Mouse (Mus musculus) v-Abl transformed pro-B cells (cell line): Measurements from ENCODE around the gene 2810408A11Rik.

ENCODE experiments used
- in situ Hi-C, 2 experiments: fragments of 400-800 bp; cut with MboI; formaldehyde crosslinking; loops; one replicate each; pipeline ENCODE4 v1.15.1; 2025; ENCODE audit not compliant: unreplicated experiment in 2 of 2

Gene 2810408A11Rik

GRCm38 (mm10) chr11:69900471-69901405 lies at the start of gene 2810408A11Rik, which contains the start of gene Neurl4:
Gene 2810408A11Rik, minus strand, starts transcription at chr11:69900987.
Gene Neurl4, plus strand, starts transcription at chr11:69901072.
- in situ Hi-C loops: no loop called here

- in situ Hi-C loops: no loop called here
These were observed 48.0 kb upstream of the 2810408A11Rik start for GRCm38 (mm10) chr11:69948763-69949150.

- in situ Hi-C loops: no loop called here
These were observed 47.4 kb upstream of the 2810408A11Rik start, which contains the start of gene Slc2a4 for GRCm38 (mm10) chr11:69948066-69948762. Gene Slc2a4, minus strand, starts transcription at chr11:69948188.

DNA sequence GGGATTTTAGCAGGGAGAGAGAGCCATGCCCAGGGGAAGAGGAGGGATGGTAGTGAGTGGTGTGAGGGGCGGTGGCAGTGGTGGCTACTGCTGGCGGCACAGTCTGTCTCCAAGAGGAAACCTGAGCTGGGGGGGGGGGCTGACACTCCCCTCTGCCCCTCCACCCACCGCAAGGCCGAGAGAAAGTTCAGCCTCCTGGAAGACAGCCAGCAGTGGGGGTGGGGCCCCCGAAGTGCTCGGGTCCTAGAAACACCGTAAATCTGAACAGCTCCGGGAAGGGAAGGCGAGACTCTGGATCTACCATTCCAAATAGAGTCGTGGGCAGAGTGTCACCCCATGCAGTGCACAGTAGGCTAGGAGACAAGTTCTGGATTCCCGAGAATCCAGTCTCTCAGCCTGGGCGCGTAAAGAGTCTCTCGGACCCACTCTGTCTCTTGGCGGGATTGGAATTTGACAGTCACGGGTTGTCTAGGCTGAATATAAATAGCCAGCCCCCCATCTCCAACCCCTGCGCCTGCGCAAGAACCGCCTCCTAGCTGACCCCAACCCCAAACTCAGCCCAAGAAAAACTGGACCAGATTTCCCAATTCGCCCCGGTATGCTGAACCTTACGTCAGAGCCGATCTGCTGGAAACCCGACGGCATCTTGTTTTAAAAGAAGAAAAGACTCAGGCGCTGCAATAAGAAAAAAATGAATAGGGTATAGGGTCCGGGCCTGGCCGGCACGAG lies 46.7 kb upstream of the 2810408A11Rik start:
- in situ Hi-C loops: no loop called here

- in situ Hi-C loops: no loop called here
These were observed 45.5 kb upstream of the 2810408A11Rik start for GRCm38 (mm10) chr11:69945997-69946891.

GRCm38 (mm10) chr11:69945216-69945615 lies 44.4 kb upstream of the 2810408A11Rik start:
- in situ Hi-C loops: no loop called here

- in situ Hi-C loops: no loop called here
These were observed 40.2 kb upstream of the 2810408A11Rik start for GRCm38 (mm10) chr11:69940962-69941361.

DNA sequence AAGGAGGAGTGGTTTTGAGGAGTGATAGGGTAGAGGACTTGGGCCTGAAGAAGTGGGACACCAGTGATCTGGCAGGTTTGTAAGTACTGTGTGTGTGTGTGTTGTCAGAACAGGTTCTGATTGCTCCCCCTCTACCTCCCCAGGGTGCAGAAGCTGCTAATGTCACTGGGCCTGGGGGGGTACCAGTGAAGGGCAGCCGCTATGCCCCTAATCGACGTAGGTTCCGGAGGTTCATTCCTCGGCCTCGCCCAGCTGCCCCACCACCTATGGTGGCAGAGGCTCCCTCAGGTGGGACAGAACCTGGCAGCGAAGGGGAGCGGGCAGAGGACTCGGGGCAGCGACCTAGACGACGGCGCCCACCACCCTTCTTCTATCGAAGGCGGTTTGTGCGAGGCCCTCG lies 38.9 kb upstream of the 2810408A11Rik start:
- in situ Hi-C loops: loop anchor here (10.0 kb wide), 2 partner anchors 75 to 175 kb away; partner anchors contain the start of genes Acadvl (in 1 of the 2) and Dlg4 (in 1 of the 2)

GRCm38 (mm10) chr11:69939181-69939580 lies 38.4 kb upstream of the 2810408A11Rik start:
- in situ Hi-C loops: loop anchor here (10.0 kb wide), 2 partner anchors 76 to 176 kb away; partner anchors contain the start of genes Acadvl (in 1 of the 2) and Dlg4 (in 1 of the 2)

GRCm38 (mm10) chr11:69938401-69938979 lies 37.7 kb upstream of the 2810408A11Rik start:
- in situ Hi-C loops: loop anchor here (10.0 kb wide), 2 partner anchors 76 to 176 kb away; partner anchors contain the start of genes Acadvl (in 1 of the 2) and Dlg4 (in 1 of the 2)

DNA sequence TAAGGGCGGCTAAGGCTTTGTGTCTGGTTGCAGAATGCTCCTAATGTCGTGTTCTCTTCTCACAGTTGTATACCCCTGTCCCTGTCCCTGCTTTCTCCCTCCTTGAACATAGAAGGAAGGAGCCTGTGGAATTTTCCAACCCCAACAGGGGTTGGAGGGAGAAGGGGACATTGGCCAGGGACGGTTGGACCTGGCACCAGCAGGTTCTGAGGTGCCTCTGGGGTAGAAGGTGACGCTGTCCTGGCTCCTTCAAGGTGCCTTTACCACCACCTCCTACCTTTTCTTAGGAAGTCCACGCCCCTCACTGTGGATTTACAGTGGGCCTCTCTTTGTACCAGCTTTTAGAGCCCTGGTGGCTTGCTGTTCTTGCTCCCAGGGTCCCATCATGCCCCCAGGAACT lies 37.0 kb upstream of the 2810408A11Rik start:
- in situ Hi-C loops: loop anchor here (10.0 kb wide), 2 partner anchors 77 to 177 kb away; partner anchors contain the start of genes Acadvl (in 1 of the 2) and Dlg4 (in 1 of the 2)

GRCm38 (mm10) chr11:69937385-69937784 lies 36.6 kb upstream of the 2810408A11Rik start:
- in situ Hi-C loops: loop anchor here (10.0 kb wide), 2 partner anchors 77 to 177 kb away; partner anchors contain the start of genes Acadvl (in 1 of the 2) and Dlg4 (in 1 of the 2)

DNA sequence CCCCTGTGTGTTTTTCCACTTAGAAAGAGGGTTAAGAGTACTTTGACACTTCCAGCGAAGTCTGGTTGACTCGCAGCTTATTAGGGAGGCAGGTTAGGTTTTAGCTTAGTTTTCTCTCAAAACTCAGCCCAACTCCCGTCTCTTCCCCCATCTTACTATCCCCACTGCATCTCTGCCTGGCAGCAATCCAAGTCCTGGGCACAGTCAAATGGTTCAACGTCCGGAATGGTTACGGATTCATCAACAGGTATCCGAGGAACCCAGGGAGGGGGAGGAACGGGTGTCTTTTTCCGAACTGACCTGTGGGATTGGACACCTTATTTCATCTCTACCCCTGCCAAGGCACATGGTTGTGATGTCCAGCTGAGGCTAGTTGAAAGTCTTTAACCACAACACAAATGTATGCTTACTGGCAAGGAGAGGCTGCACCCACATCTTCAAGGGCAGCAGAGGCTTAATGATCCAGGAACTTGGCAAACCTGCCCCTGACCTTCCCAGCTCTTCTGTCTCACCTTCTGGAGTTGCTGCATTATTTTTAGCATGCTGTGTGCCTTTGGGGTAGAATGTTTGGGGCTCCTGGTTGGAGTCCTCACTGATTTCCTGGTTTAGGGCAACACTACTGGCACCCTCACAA lies 36.0 kb upstream of the 2810408A11Rik start:
- in situ Hi-C loops: loop anchor here (10.0 kb wide), 2 partner anchors 78 to 178 kb away; partner anchors contain the start of genes Acadvl (in 1 of the 2) and Dlg4 (in 1 of the 2)

GRCm38 (mm10) chr11:69936156-69936555 lies 35.4 kb upstream of the 2810408A11Rik start:
- in situ Hi-C loops: loop anchor here (10.0 kb wide), 2 partner anchors 79 to 179 kb away; partner anchors contain the start of genes Acadvl (in 1 of the 2) and Dlg4 (in 1 of the 2)

DNA sequence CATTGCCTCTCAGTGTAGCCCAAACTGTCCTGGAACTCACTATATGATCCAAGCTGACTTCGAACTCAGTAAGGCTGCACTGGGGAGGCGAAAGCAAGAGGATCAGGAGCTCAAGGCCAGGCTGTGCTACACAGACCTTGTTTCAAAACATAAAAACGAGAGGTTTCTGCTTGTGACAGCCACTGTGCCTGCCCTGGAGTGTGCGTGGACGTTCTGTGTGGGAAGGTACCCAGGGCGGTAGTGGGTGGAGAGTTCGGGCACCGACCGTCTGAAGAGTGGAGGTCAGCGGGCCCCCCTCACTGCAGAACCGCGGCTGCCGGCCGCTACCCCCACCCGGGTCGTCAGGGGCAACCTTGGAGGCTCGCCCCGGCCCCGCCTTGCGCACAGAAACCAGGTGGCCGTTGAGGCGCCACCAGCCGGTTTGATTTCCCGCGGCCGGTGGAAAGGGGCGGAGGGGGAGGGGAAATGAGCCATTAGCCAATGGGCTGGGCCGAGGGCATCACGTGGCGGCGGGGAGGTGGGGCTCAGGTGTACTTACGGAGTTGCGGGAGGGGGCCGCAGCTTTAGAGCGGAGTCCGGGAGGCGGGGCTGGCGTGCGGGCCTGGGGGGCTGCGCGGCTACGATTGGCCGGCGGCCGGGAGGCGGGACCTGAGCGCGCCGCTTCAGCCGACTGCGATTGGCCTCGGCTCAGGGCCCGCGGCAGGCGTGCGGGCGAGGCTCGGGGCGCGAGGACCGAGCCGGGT lies 34.5 kb upstream of the 2810408A11Rik start, which contains the start of gene Ybx2:
Gene Ybx2, plus strand, starts transcription at position 660 of the 743 bp plus-strand sequence.
- in situ Hi-C loops: loop anchor here (10.0 kb wide), 2 partner anchors 79 to 179 kb away; partner anchors contain the start of genes Acadvl (in 1 of the 2) and Dlg4 (in 1 of the 2)

- in situ Hi-C loops: loop anchor here (10.0 kb wide), 2 partner anchors 80 to 180 kb away; partner anchors contain the start of genes Acadvl (in 1 of the 2) and Dlg4 (in 1 of the 2)
These were observed 33.9 kb upstream of the 2810408A11Rik start for GRCm38 (mm10) chr11:69934681-69935080.

GRCm38 (mm10) chr11:69934169-69934568 lies 33.4 kb upstream of the 2810408A11Rik start:
- in situ Hi-C loops: loop anchor here (10.0 kb wide), 2 partner anchors 81 to 181 kb away; partner anchors contain the start of genes Acadvl (in 1 of the 2) and Dlg4 (in 1 of the 2)
